Mouse (Mus musculus) stomach, postnatal 0 days (tissue): Measurements from ENCODE around the gene Mapk8ip1. TPM values are rescaled to one million over a fixed set of nuclear protein-coding genes. Genes with fewer than 3 reads are reported as not detected.

Experiments
- ATAC-seq: fragments of 200-750 bp; cut with Nextera tagmentation; 2 replicates; pipeline ENCODE4 v1.8.0; 2017; ENCODE audit not compliant: low FRiP score, low TSS enrichment
- DNase-seq: peaks from one replicate; pipeline ENCODE4 v3.0.0-alpha.2; 2016; ENCODE audit warnings: low spot score
- H3K27ac ChIP-seq: fragments of 300-500 bp; sonication (generic); replicated peaks from 2 replicates; pipeline ENCODE4 v1.5.1; 2014; ENCODE audit warnings: mild to moderate bottlenecking, control low read depth
- H3K27me3 ChIP-seq: fragments of 300-500 bp; sonication (generic); 2 replicates; pipeline ENCODE4 v1.6.1; 2014; ENCODE audit warnings: low read length; ENCODE audit not compliant: control insufficient read depth, insufficient read depth
- H3K36me3 ChIP-seq: fragments of 300-500 bp; sonication (generic); 2 replicates; pipeline ENCODE4 v1.6.1; 2014; ENCODE audit warnings: low read length, mixed read lengths; ENCODE audit not compliant: control insufficient read depth, insufficient read depth
- H3K4me1 ChIP-seq: fragments of 300-500 bp; sonication (generic); replicated peaks from 2 replicates; pipeline ENCODE4 v1.6.1; 2014; ENCODE audit warnings: antibody characterized with exemption; ENCODE audit not compliant: control insufficient read depth, insufficient read depth
- H3K4me2 ChIP-seq: fragments of 300-500 bp; sonication (generic); replicated peaks from 2 replicates; pipeline ENCODE4 v1.6.1; 2014; ENCODE audit warnings: low read depth, mild to moderate bottlenecking, control low read depth, moderate library complexity
- H3K4me3 ChIP-seq: fragments of 300-500 bp; sonication (generic); 2 replicates; pipeline ENCODE4 v1.5.1; 2014; ENCODE audit warnings: low read depth, low read length, control low read depth
- H3K9ac ChIP-seq: fragments of 300-500 bp; sonication (generic); 2 replicates; pipeline ENCODE4 v1.6.1; 2014; ENCODE audit warnings: mild to moderate bottlenecking, low read length, control low read depth, mixed read lengths
- H3K9me3 ChIP-seq: fragments of 300-500 bp; sonication (generic); 2 replicates; pipeline ENCODE4 v1.6.1; 2016; ENCODE audit warnings: low read length; ENCODE audit not compliant: control insufficient read depth
- CTCF ChIP-seq: IDR thresholded peaks from 2 replicates; pipeline ENCODE4 v1.5.1; 2016; ENCODE audit warnings: antibody characterized with exemption, low read depth, mild to moderate bottlenecking, moderate library complexity
- EP300 ChIP-seq: optimal IDR thresholded peaks from 2 replicates; pipeline ENCODE3; 2016; ENCODE audit warnings: antibody characterized with exemption
- WGBS: fragments of 180-500 bp; shearing (Covaris S2); extraction: QIAGEN DNeasy Blood & Tissue Kit; methylation state at CpG from one replicate; pipeline ENCODE4 v1.1.7; 2014; 5-methylcytosine and 5-hydroxymethylcytosine counted together
- microRNA-seq: library from miRNA; unstranded; fragments of <30 nt; microRNA quantifications from one replicate; pipeline ENCODE4, GENCODE M21; 2016
- polyA plus RNA-seq: library from polyadenylated mRNA; unstranded; fragments of >200 nt; fragmentation: Nextera tagmentation; extraction: Ambion mirVana; gene quantifications from 2 replicates; pipeline ENCODE4 v1.2.1, GENCODE M21; 2015

Gene Mapk8ip1
- polyA plus RNA-seq, 1 experiment from 2014 or later = 10.3 TPM

- Histone ChIP-seq H3K4me2 (no peak overlapping the region), H3K27me3 (no peaks in the 10 kb centered on the region), H3K27ac (no peak overlapping the region), H3K4me1 (no peaks in the 10 kb centered on the region), H3K9ac (no peak overlapping the region), H3K4me3 (no peak overlapping the region), H3K9me3 (no peaks in the 10 kb centered on the region), H3K36me3 (peaks cover 15% of the 10 kb centered on the region; the same call in 1 of the 2 replicates)
- ATAC-seq = no peak
- no peak for TF ChIP-seq CTCF
- no peak for TF ChIP-seq EP300
- no peak for DNase-seq
- 62% methylated on average over 6 of the region's 6 CpGs for WGBS
Measured at GRCm38 (mm10) chr2:92354224-92354623, 46.8 kb downstream of the Mapk8ip1 start.

GRCm38 (mm10) chr2:92353402-92353801 is 47.7 kb downstream of the Mapk8ip1 start:
- no peak for TF ChIP-seq CTCF
- TF ChIP-seq EP300 = no peak
- DNase-seq = no peak
- H3K4me3 ChIP-seq = no peak overlapping the region
- no peak overlapping the region for H3K27ac ChIP-seq
- ATAC-seq = no peak
- H3K27me3 ChIP-seq = no peaks in the 10 kb centered on the region
- no peak overlapping the region for H3K9ac ChIP-seq
- H3K4me1 ChIP-seq = no peaks in the 10 kb centered on the region
- no peak overlapping the region for H3K4me2 ChIP-seq
- peaks cover 11% of the 10 kb centered on the region; the same call in 1 of the 2 replicates for H3K36me3 ChIP-seq
- 79% methylated on average over 5 of the region's 5 CpGs for WGBS
- H3K9me3 ChIP-seq = no peaks in the 10 kb centered on the region

GRCm38 (mm10) chr2:92350686-92351085 is 50.4 kb downstream of the Mapk8ip1 start:
- no peaks in the 10 kb centered on the region for H3K27me3 ChIP-seq
- ATAC-seq (no peak), DNase-seq (no peak)
- no peaks in the 10 kb centered on the region for H3K4me1 ChIP-seq
- 53% methylated on average over 5 of the region's 5 CpGs for WGBS
- no peak overlapping the region for H3K9ac ChIP-seq
- TF ChIP-seq CTCF (no peak), EP300 (no peak)
- H3K4me2 ChIP-seq = no peak overlapping the region
- H3K36me3 ChIP-seq = peaks cover 10% of the 10 kb centered on the region; the same call in 1 of the 2 replicates
- no peak overlapping the region for H3K4me3 ChIP-seq
- no peaks in the 10 kb centered on the region for H3K9me3 ChIP-seq
- H3K27ac ChIP-seq = no peak overlapping the region

DNA sequence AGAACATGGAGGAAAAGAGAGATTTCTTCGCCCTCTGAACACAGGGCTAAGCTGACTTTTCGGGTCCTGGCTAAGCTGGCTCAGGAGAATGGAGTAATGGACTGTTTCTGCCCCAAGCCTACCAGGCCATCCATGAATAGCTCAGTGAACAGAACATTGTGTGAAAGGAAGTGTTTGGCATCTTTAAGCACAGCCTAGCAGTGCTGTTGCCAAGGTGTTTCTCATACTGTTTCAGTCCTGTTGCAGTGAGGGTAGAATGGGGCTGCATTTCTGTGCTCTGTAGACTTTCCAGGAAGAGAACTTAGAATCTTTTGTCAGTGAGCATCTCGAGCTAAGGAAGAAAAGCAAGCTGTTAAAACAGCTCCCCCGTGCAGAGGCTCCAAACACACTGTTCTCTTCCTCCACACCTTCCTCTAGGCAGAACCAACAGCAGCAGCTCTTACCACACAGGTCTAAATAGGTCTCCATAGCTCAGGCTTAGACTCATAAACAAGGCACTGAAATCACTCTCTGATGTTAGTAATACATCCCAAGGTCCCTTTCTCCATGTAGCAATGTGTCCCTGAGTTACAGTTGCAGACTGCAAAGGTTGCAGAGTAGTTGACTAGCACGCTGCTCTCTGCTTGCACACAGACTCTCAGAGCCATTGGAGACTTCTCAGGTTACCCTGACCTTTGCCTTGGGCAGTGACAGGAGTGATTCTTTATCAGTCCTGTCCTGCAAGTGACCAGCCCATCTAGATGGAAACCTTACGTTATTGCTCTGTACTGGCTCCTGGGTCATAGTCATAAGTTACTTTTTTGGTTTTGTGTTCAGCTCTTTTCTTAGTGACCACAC is 51.3 kb downstream of the Mapk8ip1 start:
- no peak overlapping the region for H3K4me3 ChIP-seq
- H3K9me3 ChIP-seq = no peaks in the 10 kb centered on the region
- DNase-seq (no peak), ATAC-seq (no peak)
- no peaks in the 10 kb centered on the region for H3K4me1 ChIP-seq
- no peak overlapping the region for H3K9ac ChIP-seq
- H3K27ac ChIP-seq = no peak overlapping the region
- 56% methylated on average over 6 of the region's 6 CpGs for WGBS
- no peaks in the 10 kb centered on the region for H3K27me3 ChIP-seq
- TF ChIP-seq EP300 = no peak
- no peak for TF ChIP-seq CTCF
- no peak overlapping the region for H3K4me2 ChIP-seq
- H3K36me3 ChIP-seq = peaks cover 12% of the 10 kb centered on the region; the same call in 1 of the 2 replicates

- Histone ChIP-seq H3K27me3 (no peaks in the 10 kb centered on the region), H3K4me3 (no peak overlapping the region), H3K4me1 (no peaks in the 10 kb centered on the region), H3K9me3 (no peaks in the 10 kb centered on the region), H3K4me2 (no peak overlapping the region), H3K27ac (no peak overlapping the region), H3K36me3 (peaks cover 14% of the 10 kb centered on the region; the same call in 1 of the 2 replicates), H3K9ac (no peak overlapping the region)
- TF ChIP-seq CTCF (no peak), EP300 (no peak)
- no peak for DNase-seq
- no peak for ATAC-seq
- 86% methylated on average over 2 of the region's 2 CpGs for WGBS
Measured at GRCm38 (mm10) chr2:92347191-92347590, 53.9 kb downstream of the Mapk8ip1 start.

DNA sequence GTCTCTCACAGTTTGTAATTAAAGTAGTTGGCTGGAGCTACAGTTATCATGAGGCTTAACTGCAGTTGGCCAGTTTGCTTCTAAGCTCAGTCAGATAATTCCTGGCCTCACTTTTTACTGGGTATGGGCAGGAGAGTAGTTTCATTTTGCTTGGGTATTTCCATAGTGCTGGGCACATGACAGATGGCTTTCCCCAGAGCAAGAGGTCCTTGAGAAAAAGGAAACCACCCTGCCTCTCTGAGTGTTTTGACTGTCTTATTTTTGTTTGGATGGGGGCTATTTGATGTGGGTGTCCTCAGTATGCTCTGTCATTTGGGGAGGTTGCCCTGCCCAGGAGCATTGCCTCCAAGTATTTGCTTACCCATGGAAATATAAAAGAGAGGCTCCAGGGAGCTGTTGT is 58.6 kb downstream of the Mapk8ip1 start:
- H3K36me3 ChIP-seq = peaks cover 11% of the 10 kb centered on the region; the same call in 1 of the 2 replicates

More for the DNA sequence above, 58.6 kb downstream of the Mapk8ip1 start:
- Histone ChIP-seq H3K4me3 (no peak overlapping the region), H3K27me3 (no peaks in the 10 kb centered on the region), H3K9ac (no peak overlapping the region), H3K9me3 (no peaks in the 10 kb centered on the region), H3K4me1 (no peaks in the 10 kb centered on the region), H3K4me2 (no peak overlapping the region), H3K27ac (no peak overlapping the region)
- no peak for TF ChIP-seq CTCF
- no peak for TF ChIP-seq EP300
- no peak for DNase-seq
- no peak for ATAC-seq

Small RNA genes lying within 50 kb of the gene (microRNA-seq; reads per million reads assigned to microRNA genes)
- not detected for gene Mir7000

Other genes starting within 250 kb of the Mapk8ip1 start
- gene Pex16, start 26.6 kb downstream of the Mapk8ip1 start, polyA plus RNA-seq = 33.5 and 38.3 TPM in 2 replicates
- 8.7 and 9.4 TPM in 2 replicates for gene Large2, start 26.4 kb downstream of the Mapk8ip1 start, polyA plus RNA-seq
- gene 1700029I15Rik, start 18.7 kb downstream of the Mapk8ip1 start, polyA plus RNA-seq = 1.7 and 2.3 TPM in 2 replicates
- gene Cry2, start 32.8 kb upstream of the Mapk8ip1 start, polyA plus RNA-seq = 14.8 and 17.3 TPM in 2 replicates
- 35.8 and 41.7 TPM in 2 replicates for gene Slc35c1, start 59.3 kb upstream of the Mapk8ip1 start, polyA plus RNA-seq
- gene Chst1, start 198.4 kb upstream of the Mapk8ip1 start, polyA plus RNA-seq = 3.0 TPM in 2 replicates